Mouse (Mus musculus): ENCODE measurements at regions not wholly inside any gene's neighbourhood (a gene's known extent, or its start where the extent isn't known, plus 50 kb on each side); places are given as distances from the start of the nearest gene placed in this dataset.

DNA sequence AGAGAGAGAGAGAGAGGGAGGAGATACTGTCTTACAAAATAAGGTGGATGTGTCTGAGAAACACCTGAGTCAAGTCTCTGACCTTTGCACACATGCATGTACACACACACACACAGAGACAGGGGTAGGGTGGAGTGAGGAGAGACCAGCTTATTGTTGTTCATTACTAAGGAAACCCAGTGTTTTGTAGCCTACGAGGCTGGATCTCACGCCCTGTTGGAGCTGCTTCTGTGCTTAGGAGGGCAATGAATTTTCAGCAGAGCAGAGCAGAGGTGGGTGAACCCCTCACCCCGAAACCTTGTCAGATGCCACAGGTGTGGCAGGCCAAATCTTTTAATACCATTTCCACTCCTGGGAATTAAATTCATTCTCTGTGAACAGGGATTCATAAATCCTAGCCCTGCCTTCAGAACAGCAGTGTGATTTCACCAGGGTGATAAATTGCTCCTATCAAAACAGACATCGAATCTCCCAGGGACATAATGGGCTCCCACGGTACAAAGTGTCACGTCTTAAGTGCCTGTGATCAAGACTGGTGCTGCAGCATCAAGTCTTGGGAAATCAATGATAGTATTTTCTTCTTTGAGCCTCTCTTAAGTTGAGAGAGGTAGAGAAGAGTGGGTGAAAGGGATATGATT is 175.3 kb upstream of the Id2 start:
- 36% methylated on average over 6 of the region's 6 CpGs for WGBS
- H3K4me1 ChIP-seq (ENCODE audit: control insufficient read depth, insufficient read depth, low read depth, low read length): no peaks in the 10 kb centered on the region; the same call in 1 of the 2 replicates
- no peak overlapping the region for H3K27ac ChIP-seq (ENCODE audit: low read depth, low read length)
- H3K4me2 ChIP-seq (ENCODE audit: low read length): no peak overlapping the region
- no peak overlapping the region for H3K4me3 ChIP-seq (ENCODE audit: low read length)
- H3K36me3 ChIP-seq (ENCODE audit: control insufficient read depth, insufficient read depth, low read length): no peaks in the 10 kb centered on the region
- no peaks in the 10 kb centered on the region for H3K9me3 ChIP-seq (ENCODE audit: control insufficient read depth, low read length)
- peak; percentile 64; the same call in 1 of the 2 replicates for ATAC-seq
- H3K27me3 ChIP-seq (replicated peaks; ENCODE audit: control insufficient read depth, insufficient read depth, low read length): no peaks in the 10 kb centered on the region
- H3K9ac ChIP-seq (ENCODE audit: low read depth, low read length): no peak overlapping the region

DNA sequence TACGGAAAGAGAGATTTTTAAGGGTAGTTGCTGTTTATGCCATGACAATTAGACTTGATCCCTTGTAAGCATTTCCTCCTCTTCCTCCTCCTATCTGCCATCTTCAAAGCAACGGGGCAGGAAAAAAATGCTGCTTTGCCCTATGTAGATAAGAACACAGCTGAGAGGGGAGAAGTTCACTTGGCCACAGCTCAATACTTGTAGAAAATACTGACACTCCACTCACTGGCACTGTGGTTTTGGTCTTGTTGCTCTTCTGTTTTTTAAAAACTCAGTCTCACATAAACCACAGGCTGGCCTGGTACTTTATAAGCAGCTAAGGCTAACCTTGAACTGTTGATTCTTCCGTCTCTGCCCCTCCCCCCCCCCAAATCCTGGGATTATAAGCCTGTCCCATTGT is 172.9 kb upstream of the Id2 start:
- no peak overlapping the region for H3K27ac ChIP-seq (ENCODE audit: low read depth, low read length)
- H3K4me2 ChIP-seq (ENCODE audit: low read length): no peak overlapping the region
- H3K36me3 ChIP-seq (ENCODE audit: control insufficient read depth, insufficient read depth, low read length): no peaks in the 10 kb centered on the region
- 75% methylated on average over 3 of the region's 3 CpGs for WGBS
- H3K9ac ChIP-seq (ENCODE audit: low read depth, low read length): no peak overlapping the region
- no peaks in the 10 kb centered on the region; the same call in 1 of the 2 replicates for H3K4me1 ChIP-seq (ENCODE audit: control insufficient read depth, insufficient read depth, low read depth, low read length)
- no peaks in the 10 kb centered on the region for H3K27me3 ChIP-seq (replicated peaks; ENCODE audit: control insufficient read depth, insufficient read depth, low read length)
- H3K4me3 ChIP-seq (ENCODE audit: low read length): no peak overlapping the region
- ATAC-seq: no peak
- H3K9me3 ChIP-seq (ENCODE audit: control insufficient read depth, low read length): no peaks in the 10 kb centered on the region

DNA sequence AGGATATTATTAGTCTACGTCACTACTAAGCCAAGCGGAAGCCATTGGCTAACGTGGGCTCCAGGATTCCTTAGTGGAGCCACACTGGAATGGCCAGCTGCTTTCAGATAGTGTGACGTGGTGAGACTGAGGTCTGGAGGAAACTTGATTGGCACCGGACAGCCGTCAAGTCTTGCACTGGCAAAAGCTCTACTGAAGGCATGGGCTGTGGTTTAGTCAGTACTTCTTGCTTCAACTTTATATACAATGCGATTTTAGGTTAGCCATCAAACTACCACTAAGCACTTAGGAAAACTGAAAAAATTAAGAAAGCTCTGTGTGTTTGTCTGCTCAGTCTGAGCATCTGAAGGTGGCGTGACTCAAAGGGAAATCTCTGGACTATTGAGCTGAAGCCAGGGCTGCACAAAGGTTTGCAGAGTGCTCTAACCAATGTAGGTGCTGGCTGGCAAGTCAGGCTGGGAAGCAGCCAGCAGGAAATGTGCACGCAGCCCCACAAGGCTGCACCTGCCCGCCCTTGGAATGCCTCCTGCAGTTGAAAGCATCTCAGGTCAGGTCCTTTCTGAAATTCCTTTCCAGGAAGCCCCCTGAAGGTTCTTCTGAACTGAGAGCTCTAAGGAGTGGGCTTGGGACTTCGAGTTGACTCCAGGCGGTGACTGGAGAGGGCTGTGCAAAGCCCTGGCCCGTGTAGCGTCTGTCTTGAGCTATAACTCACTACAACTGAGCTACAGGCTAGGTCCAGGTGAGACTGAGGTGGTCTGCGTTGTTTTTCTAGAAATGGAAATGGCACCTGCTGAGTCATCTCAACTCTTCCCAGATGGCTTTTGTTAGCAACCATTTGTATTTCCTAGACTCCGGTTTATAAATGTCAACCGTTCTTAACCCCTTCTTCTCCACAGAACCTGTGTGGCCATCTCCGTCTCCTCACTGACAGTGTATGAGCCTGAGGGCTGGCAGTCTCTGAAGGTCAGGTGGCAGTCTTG is 172.2 kb upstream of the Id2 start:
- Histone ChIP-seq H3K9me3 (ENCODE audit: control insufficient read depth, low read length) (no peaks in the 10 kb centered on the region), H3K4me2 (ENCODE audit: low read length) (no peak overlapping the region), H3K4me1 (ENCODE audit: control insufficient read depth, insufficient read depth, low read depth, low read length) (no peaks in the 10 kb centered on the region; the same call in 1 of the 2 replicates), H3K9ac (ENCODE audit: low read depth, low read length) (no peak overlapping the region), H3K27me3 (replicated peaks; ENCODE audit: control insufficient read depth, insufficient read depth, low read length) (no peaks in the 10 kb centered on the region), H3K4me3 (ENCODE audit: low read length) (no peak overlapping the region), H3K27ac (ENCODE audit: low read depth, low read length) (no peak overlapping the region), H3K36me3 (ENCODE audit: control insufficient read depth, insufficient read depth, low read length) (no peaks in the 10 kb centered on the region)
- 71% methylated on average over 18 of the region's 18 CpGs for WGBS
- no peak for ATAC-seq

DNA sequence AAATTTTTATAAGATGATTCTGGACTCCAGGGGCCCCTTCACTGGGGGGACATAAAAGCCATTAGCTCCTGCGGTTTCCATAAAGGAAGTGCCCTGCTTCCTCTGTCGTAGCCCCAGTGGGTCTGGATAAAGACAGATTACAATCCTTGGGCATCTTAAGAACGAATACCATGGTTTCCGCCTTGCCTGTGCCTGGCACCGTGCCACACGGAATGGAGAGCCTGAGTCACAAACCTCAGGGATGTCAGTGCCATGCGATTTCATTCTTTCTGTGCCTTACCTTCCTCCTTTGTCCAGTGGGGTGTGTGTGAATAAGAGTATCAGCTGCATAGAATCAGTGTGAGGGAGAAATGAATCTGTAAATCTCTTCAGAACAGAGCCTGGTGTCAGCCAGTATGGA is 171.4 kb upstream of the Id2 start:
- no peak overlapping the region for H3K27ac ChIP-seq (ENCODE audit: low read depth, low read length)
- no peak overlapping the region for H3K4me2 ChIP-seq (ENCODE audit: low read length)
- H3K4me3 ChIP-seq (ENCODE audit: low read length): no peak overlapping the region
- H3K9ac ChIP-seq (ENCODE audit: low read depth, low read length): no peak overlapping the region
- no peaks in the 10 kb centered on the region for H3K9me3 ChIP-seq (ENCODE audit: control insufficient read depth, low read length)
- no peaks in the 10 kb centered on the region for H3K4me1 ChIP-seq (ENCODE audit: control insufficient read depth, insufficient read depth, low read depth, low read length)
- no peak for ATAC-seq
- WGBS: 64% methylated on average over 7 of the region's 7 CpGs
- H3K27me3 ChIP-seq (replicated peaks; ENCODE audit: control insufficient read depth, insufficient read depth, low read length): no peaks in the 10 kb centered on the region
- H3K36me3 ChIP-seq (ENCODE audit: control insufficient read depth, insufficient read depth, low read length): no peaks in the 10 kb centered on the region

DNA sequence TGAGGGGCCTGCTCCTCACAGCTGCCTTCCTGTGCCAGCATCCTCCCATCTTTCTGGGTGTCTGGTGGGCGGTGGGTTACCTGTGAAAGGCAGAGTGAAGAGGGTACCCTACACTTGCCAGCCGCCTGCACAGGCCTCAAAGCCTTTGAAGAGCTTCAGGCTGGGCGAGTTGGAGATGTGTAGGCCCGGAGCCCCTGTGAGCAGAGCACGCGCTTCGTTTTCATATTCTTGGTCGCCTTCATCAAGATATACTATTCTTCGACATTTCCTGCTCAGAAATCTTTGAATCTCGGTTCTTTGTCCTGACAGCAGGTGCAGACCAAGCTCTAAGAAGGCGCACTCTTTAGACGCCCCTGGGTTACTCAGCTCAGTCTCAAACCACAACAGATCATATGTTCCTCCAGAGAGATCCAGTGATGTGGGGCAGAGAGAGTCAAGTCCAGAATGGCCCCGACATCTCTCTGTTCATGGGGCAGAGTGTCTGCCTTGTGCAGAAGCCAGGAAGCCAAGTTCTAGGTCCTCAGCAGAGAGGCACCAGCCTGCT is 170.7 kb upstream of the Id2 start:
- H3K4me3 ChIP-seq (ENCODE audit: low read length): no peak overlapping the region
- H3K9me3 ChIP-seq (ENCODE audit: control insufficient read depth, low read length): no peaks in the 10 kb centered on the region
- no peaks in the 10 kb centered on the region for H3K27me3 ChIP-seq (replicated peaks; ENCODE audit: control insufficient read depth, insufficient read depth, low read length)
- no peaks in the 10 kb centered on the region for H3K4me1 ChIP-seq (ENCODE audit: control insufficient read depth, insufficient read depth, low read depth, low read length)
- ATAC-seq: no peak
- no peak overlapping the region for H3K27ac ChIP-seq (ENCODE audit: low read depth, low read length)
- WGBS: 90% methylated on average over 13 of the region's 13 CpGs
- H3K4me2 ChIP-seq (ENCODE audit: low read length): no peak overlapping the region
- H3K9ac ChIP-seq (ENCODE audit: low read depth, low read length): no peak overlapping the region
- H3K36me3 ChIP-seq (ENCODE audit: control insufficient read depth, insufficient read depth, low read length): no peaks in the 10 kb centered on the region

DNA sequence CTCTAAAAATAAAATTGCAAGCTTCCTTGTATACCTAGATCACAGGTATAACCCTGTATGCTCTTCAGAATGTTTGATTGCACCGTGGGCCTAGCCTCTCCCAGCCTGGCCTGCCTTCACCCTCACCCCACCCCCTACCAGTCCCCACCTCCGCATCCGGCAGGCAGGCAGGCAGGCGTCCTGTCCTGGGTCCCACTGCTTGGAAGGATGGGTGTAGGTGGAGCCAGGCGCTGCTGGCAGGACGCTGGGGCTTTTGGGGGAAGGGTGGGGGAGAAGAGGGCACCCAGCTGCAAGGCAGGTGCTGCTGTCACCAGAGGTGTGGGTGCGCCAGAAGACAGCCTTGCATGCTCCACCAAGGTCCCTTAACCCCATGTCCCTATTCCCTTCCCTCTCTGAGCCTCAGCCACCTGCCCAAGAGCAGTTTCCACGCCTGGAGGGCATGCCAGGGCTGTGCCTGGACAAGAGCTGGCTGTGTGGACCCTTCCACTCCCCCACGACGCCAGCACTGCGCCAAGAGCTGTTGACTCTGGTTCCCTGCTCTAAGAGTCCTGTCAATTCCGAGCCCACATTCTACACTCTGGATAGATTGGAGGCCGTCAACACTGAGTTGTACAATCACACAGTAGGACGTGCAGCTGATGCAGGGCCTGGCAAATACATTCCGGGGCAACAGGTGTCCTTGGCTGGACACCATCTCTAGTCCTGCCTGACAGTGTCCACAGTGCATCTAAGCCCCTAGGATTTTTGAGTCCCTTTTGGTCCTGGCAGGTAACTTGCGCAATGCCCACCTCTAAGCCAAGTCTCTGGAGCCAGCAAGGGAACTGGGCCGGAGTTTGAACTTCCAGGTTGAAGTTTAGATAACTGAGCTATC is 170.0 kb upstream of the Id2 start:
- Histone ChIP-seq H3K4me1 (ENCODE audit: control insufficient read depth, insufficient read depth, low read depth, low read length) (no peaks in the 10 kb centered on the region), H3K36me3 (ENCODE audit: control insufficient read depth, insufficient read depth, low read length) (no peaks in the 10 kb centered on the region), H3K9me3 (ENCODE audit: control insufficient read depth, low read length) (no peaks in the 10 kb centered on the region), H3K4me3 (ENCODE audit: low read length) (no peak overlapping the region), H3K27me3 (replicated peaks; ENCODE audit: control insufficient read depth, insufficient read depth, low read length) (no peaks in the 10 kb centered on the region), H3K4me2 (ENCODE audit: low read length) (no peak overlapping the region), H3K9ac (ENCODE audit: low read depth, low read length) (no peak overlapping the region), H3K27ac (ENCODE audit: low read depth, low read length) (no peak overlapping the region)
- 71% methylated on average over 17 of the region's 17 CpGs for WGBS
- ATAC-seq: no peak

DNA sequence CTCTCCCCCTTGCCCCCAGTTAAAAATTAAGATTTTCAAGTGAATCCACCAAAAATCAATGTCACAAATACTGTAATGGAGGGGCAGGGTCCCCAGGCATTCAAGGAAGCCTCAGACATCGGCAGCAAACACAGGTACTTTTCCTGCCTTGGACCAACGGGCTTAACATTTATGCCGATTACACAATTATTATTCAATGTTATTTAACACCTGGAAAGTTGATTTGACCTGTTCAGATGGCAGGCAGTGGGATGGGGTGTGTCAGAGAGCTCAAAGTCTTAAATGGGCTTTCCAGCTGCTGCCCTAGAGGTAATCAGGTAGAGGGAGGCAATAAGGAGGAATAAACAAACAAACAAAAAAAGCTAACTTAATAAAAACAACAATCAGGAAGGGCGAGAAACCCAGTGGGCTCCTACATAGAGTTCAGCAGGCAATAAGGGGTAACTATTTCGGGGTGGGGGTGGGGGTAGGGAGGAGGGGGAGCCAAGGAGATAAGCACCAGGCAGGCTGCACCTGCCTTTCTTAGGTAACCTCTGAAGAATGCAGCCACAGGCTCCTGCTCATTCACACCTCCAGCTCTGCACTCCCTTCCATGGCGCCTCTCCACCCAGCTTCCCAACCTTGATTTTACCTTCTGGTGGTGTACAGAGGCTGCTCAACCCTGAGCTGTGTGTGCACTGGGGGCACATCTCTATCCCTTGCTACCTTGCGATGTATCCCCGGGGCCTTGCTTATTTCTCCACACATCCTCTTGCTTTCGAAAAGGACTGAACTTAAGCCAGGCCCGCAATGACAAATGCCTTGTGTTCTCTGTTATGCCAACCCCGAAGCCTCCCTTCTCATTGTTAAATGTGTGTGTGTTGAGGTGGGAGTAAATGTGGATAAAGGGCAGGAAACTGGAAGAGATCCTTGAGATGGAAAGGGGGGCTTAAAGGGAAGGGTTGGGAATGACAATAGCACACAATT is 168.9 kb upstream of the Id2 start:
- ATAC-seq: no peak
- 60% methylated on average over 11 of the region's 11 CpGs for WGBS
- Histone ChIP-seq H3K27me3 (replicated peaks; ENCODE audit: control insufficient read depth, insufficient read depth, low read length) (no peaks in the 10 kb centered on the region), H3K9me3 (ENCODE audit: control insufficient read depth, low read length) (no peaks in the 10 kb centered on the region), H3K4me1 (ENCODE audit: control insufficient read depth, insufficient read depth, low read depth, low read length) (no peaks in the 10 kb centered on the region), H3K4me3 (ENCODE audit: low read length) (no peak overlapping the region), H3K9ac (ENCODE audit: low read depth, low read length) (no peak overlapping the region; the same call in 1 of the 2 replicates), H3K36me3 (ENCODE audit: control insufficient read depth, insufficient read depth, low read length) (no peaks in the 10 kb centered on the region), H3K4me2 (ENCODE audit: low read length) (no peak overlapping the region), H3K27ac (ENCODE audit: low read depth, low read length) (no peak overlapping the region)

DNA sequence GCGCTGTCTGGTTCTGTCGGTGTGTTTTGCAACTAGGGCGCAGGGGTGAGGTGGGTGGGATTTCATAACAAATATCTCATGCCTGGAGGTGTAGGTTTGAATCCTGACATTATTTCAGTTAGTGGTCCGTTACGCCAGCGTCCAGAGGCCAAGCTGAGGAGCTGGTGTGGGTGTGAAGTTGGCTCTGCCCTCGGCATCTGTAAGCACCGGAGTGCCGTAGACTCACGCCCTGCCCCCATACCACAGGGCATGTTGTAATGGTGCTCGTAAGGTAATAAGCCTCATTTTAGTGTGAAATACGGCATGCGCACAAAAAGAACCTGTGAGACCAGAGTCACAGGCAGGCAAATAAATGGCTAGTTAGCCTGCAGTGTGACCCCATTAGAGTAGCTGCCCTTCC is 168.1 kb upstream of the Id2 start:
- WGBS: 72% methylated on average over 13 of the region's 13 CpGs
- no peak for ATAC-seq
- H3K27ac ChIP-seq (ENCODE audit: low read depth, low read length): no peak overlapping the region
- no peak overlapping the region for H3K4me2 ChIP-seq (ENCODE audit: low read length)
- no peak overlapping the region for H3K9ac ChIP-seq (ENCODE audit: low read depth, low read length)
- H3K27me3 ChIP-seq (replicated peaks; ENCODE audit: control insufficient read depth, insufficient read depth, low read length): no peaks in the 10 kb centered on the region
- no peaks in the 10 kb centered on the region for H3K4me1 ChIP-seq (ENCODE audit: control insufficient read depth, insufficient read depth, low read depth, low read length)
- H3K4me3 ChIP-seq (ENCODE audit: low read length): no peak overlapping the region
- no peaks in the 10 kb centered on the region for H3K9me3 ChIP-seq (ENCODE audit: control insufficient read depth, low read length)
- H3K36me3 ChIP-seq (ENCODE audit: control insufficient read depth, insufficient read depth, low read length): no peaks in the 10 kb centered on the region
